Mouse (Mus musculus): ENCODE measurements around the gene Iqcg. TPM values are rescaled to one million over a fixed set of nuclear protein-coding genes. Genes with fewer than 3 reads are reported as not detected.
A peak's percentile ranks its signal among the peaks of the same experiment; 100 is the strongest.
"Not testable (repeated sequence)": the region's sequence is repeated elsewhere in the genome, so short reads cannot be mapped to it uniquely, and the experiment has no call there.

Gene Iqcg
- polyA plus RNA-seq, 1 experiment from 2014 or later: 5.4 TPM

DNA sequence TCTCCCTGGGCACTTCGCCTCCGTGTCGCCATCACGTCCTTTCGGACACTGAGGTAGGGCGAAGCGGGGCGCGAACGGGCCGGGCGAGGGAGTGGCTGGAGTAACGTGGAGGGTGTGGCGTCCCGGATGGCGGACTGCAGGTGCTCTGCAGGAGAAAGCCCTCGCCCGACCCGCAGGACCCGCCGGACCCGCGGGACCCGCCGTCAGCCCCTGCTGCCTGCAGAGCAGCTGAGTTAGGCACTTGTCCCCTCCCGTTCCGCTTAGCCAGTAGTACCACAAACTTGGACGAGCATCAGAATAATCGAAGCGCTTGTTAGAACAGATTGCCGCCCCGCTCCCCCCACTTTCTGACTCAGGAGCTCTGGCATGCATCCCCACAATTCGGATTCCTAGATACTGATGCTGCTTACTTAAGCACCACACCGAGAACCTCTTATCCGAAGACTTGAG, 6.7 kb upstream of the Iqcg start:
- no peak for TF ChIP-seq CTCF (IDR thresholded peaks at IDR 0.05; ENCODE audit: low read depth)
- Histone ChIP-seq H3K9me3 (replicated peaks; ENCODE audit: low read length) (no peaks in the 10 kb centered on the region), H3K4me2 (ENCODE audit: low read length) (peak overlapping the region; percentile 91), H3K9ac (ENCODE audit: low read depth, low read length) (peak overlapping the region; percentile 74), H3K27ac (peak overlapping the region; percentile 68; the same call in 1 of the 2 replicates), H3K36me3 (ENCODE audit: insufficient read depth, low read length) (peaks cover 27% of the 10 kb centered on the region), H3K4me3 (replicated peaks; ENCODE audit: low read depth, low read length) (peak overlapping the region; percentile 79), H3K4me1 (replicated peaks; ENCODE audit: insufficient read depth, low read length) (peaks cover 4% of the 10 kb centered on the region), H3K27me3 (ENCODE audit: insufficient read depth, low read length) (no peaks in the 10 kb centered on the region)
- ATAC-seq (replicated peaks; ENCODE audit: low FRiP score, low read depth) (peak; percentile 67; the same call in 1 of the 2 replicates), DNase-seq (ENCODE audit: low spot score) (peak; percentile 40)
- under 1% methylated on average over 29 of the region's 35 CpGs for WGBS

GRCm38 (mm10) chr16:33062024-33062681, 6.1 kb upstream of the Iqcg start, which contains the start of gene Lmln:
TSS of gene Lmln (plus strand) at chr16:33062521.
- under 1% methylated on average over 63 of the region's 64 CpGs for WGBS
- Histone ChIP-seq H3K27me3 (ENCODE audit: insufficient read depth, low read length) (no peaks in the 10 kb centered on the region), H3K27ac (peak within 1 kb of the TSS; percentile 68), H3K9me3 (replicated peaks; ENCODE audit: low read length) (no peaks in the 10 kb centered on the region), H3K4me2 (ENCODE audit: low read length) (peak within 1 kb of the TSS; percentile 91), H3K4me1 (replicated peaks; ENCODE audit: insufficient read depth, low read length) (peaks cover 4% of the 10 kb centered on the region), H3K4me3 (replicated peaks; ENCODE audit: low read depth, low read length) (peak within 1 kb of the TSS; percentile 79), H3K36me3 (ENCODE audit: insufficient read depth, low read length) (peaks cover 27% of the 10 kb centered on the region), H3K9ac (ENCODE audit: low read depth, low read length) (peak within 1 kb of the TSS; percentile 74)
- DNase-seq (ENCODE audit: low spot score) (peak; percentile 96), ATAC-seq (replicated peaks; ENCODE audit: low FRiP score, low read depth) (peak; percentile 95)
- TF ChIP-seq CTCF (IDR thresholded peaks at IDR 0.05; ENCODE audit: low read depth): no peak

GRCm38 (mm10) chr16:33061400-33061799, 5.4 kb upstream of the Iqcg start:
- Histone ChIP-seq H3K36me3 (ENCODE audit: insufficient read depth, low read length) (peaks cover 24% of the 10 kb centered on the region), H3K27ac (peak overlapping the region; percentile 68), H3K4me1 (replicated peaks; ENCODE audit: insufficient read depth, low read length) (peaks cover 4% of the 10 kb centered on the region), H3K9ac (ENCODE audit: low read depth, low read length) (no peak overlapping the region), H3K9me3 (replicated peaks; ENCODE audit: low read length) (no peaks in the 10 kb centered on the region), H3K27me3 (ENCODE audit: insufficient read depth, low read length) (no peaks in the 10 kb centered on the region), H3K4me3 (replicated peaks; ENCODE audit: low read depth, low read length) (0 out of 2 replicates have a peak overlapping the region, but pooled peaks have one; percentile 79), H3K4me2 (ENCODE audit: low read length) (peak overlapping the region; percentile 91)
- 49% methylated on average over 11 of the region's 11 CpGs for WGBS
- no peak for DNase-seq (ENCODE audit: low spot score)
- ATAC-seq (replicated peaks; ENCODE audit: low FRiP score, low read depth): no peak
- TF ChIP-seq CTCF (IDR thresholded peaks at IDR 0.05; ENCODE audit: low read depth): no peak

DNA sequence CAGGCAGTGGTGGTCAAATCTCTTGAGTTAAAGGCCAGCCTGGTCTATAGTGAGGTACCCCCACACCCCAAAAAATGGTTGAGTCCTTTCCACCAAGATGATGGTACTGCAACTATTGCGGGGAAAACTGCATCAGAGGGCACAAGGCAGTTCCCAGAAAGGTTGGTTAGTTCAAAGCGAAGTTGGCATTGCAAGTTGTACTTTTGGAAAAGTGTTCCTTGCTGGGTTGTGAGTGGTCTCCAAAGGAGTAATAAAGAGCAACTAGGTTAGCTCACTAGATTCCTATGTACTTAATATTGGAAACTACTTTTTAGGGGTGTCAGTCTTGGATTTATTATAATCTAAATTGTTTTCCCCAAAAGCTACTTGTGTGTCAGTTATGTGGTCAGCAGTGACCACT, 4.9 kb upstream of the Iqcg start:
- DNase-seq (ENCODE audit: low spot score) (no peak), ATAC-seq (replicated peaks; ENCODE audit: low FRiP score, low read depth) (no peak)
- H3K4me2 ChIP-seq (ENCODE audit: low read length): no peak overlapping the region
- H3K27ac ChIP-seq: no peak overlapping the region
- H3K4me3 ChIP-seq (replicated peaks; ENCODE audit: low read depth, low read length): no peak overlapping the region
- peaks cover 24% of the 10 kb centered on the region for H3K36me3 ChIP-seq (ENCODE audit: insufficient read depth, low read length)
- no peaks in the 10 kb centered on the region for H3K9me3 ChIP-seq (replicated peaks; ENCODE audit: low read length)
- TF ChIP-seq CTCF (IDR thresholded peaks at IDR 0.05; ENCODE audit: low read depth): no peak
- 93% methylated on average over 2 of the region's 2 CpGs for WGBS
- peaks cover 4% of the 10 kb centered on the region for H3K4me1 ChIP-seq (replicated peaks; ENCODE audit: insufficient read depth, low read length)
- no peaks in the 10 kb centered on the region for H3K27me3 ChIP-seq (ENCODE audit: insufficient read depth, low read length)
- no peak overlapping the region for H3K9ac ChIP-seq (ENCODE audit: low read depth, low read length)

- H3K4me2 ChIP-seq (ENCODE audit: low read length): no peak overlapping the region
- peaks cover 4% of the 10 kb centered on the region for H3K4me1 ChIP-seq (replicated peaks; ENCODE audit: insufficient read depth, low read length)
- no peak for ATAC-seq (replicated peaks; ENCODE audit: low FRiP score, low read depth)
These were observed 3.5 kb upstream of the Iqcg start for GRCm38 (mm10) chr16:33059471-33059870.

GRCm38 (mm10) chr16:33058656-33059055, 2.6 kb upstream of the Iqcg start:
- Histone ChIP-seq H3K9ac (ENCODE audit: low read depth, low read length) (0 out of 2 replicates have a peak overlapping the region, but pooled peaks have one; percentile 44), H3K36me3 (ENCODE audit: insufficient read depth, low read length) (peaks cover 24% of the 10 kb centered on the region)
- H3K4me2 ChIP-seq (ENCODE audit: low read length); DNase-seq (ENCODE audit: low spot score); H3K27me3 ChIP-seq (ENCODE audit: insufficient read depth, low read length); ATAC-seq (replicated peaks; ENCODE audit: low FRiP score, low read depth); H3K4me1 ChIP-seq (replicated peaks; ENCODE audit: insufficient read depth, low read length); H3K27ac ChIP-seq; H3K9me3 ChIP-seq (replicated peaks; ENCODE audit: low read length); H3K4me3 ChIP-seq (replicated peaks; ENCODE audit: low read depth, low read length): not testable (repeated sequence)
- 81% methylated on average over 9 of the region's 9 CpGs for WGBS

More at GRCm38 (mm10) chr16:33059471-33059870, 3.5 kb upstream of the Iqcg start:
- H3K9me3 ChIP-seq (replicated peaks; ENCODE audit: low read length): no peaks in the 10 kb centered on the region
- no peak overlapping the region for H3K9ac ChIP-seq (ENCODE audit: low read depth, low read length)
- no peaks in the 10 kb centered on the region for H3K27me3 ChIP-seq (ENCODE audit: insufficient read depth, low read length)
- no peak for DNase-seq (ENCODE audit: low spot score)
- no peak overlapping the region for H3K27ac ChIP-seq
- TF ChIP-seq CTCF (IDR thresholded peaks at IDR 0.05; ENCODE audit: low read depth): no peak
- no peak overlapping the region for H3K4me3 ChIP-seq (replicated peaks; ENCODE audit: low read depth, low read length)
- WGBS: 48% methylated on average over 1 of the region's 1 CpGs
- peaks cover 24% of the 10 kb centered on the region for H3K36me3 ChIP-seq (ENCODE audit: insufficient read depth, low read length)
